Mouse (Mus musculus) megakaryocyte, embryonic 14.5 days (primary cell): ENCODE measurements around the gene Gnb1. TPM values are rescaled to one million over a fixed set of nuclear protein-coding genes. Genes with fewer than 3 reads are reported as not detected.

ENCODE experiments used
- H3K27me3 ChIP-seq: replicated peaks from 2 replicates; pipeline ENCODE3; 2012; ENCODE audit warnings: inconsistent platforms
- H3K36me3 ChIP-seq: replicated peaks from 2 replicates; pipeline ENCODE3; 2012; ENCODE audit warnings: low read length, inconsistent platforms, mixed read lengths
- H3K4me1 ChIP-seq: 2 replicates; pipeline ENCODE4 v1.6.1; 2012; ENCODE audit warnings: inconsistent platforms
- H3K4me3 ChIP-seq: replicated peaks from 2 replicates; pipeline ENCODE3; 2012; ENCODE audit warnings: moderate library complexity, mild to moderate bottlenecking, inconsistent platforms
- H3K9me3 ChIP-seq: 2 replicates; pipeline ENCODE4 v1.6.1; 2012; ENCODE audit warnings: inconsistent platforms
- FLI1 ChIP-seq: IDR thresholded peaks from 2 replicates; pipeline ENCODE4 v1.6.1; 2012; ENCODE audit warnings: low read length, inconsistent platforms, mixed read lengths
- GATA1 ChIP-seq: IDR thresholded peaks from 3 replicates; pipeline ENCODE4 v1.6.1; 2012; ENCODE audit warnings: mixed read lengths, low read length, inconsistent platforms, borderline replicate concordance
- polyA plus RNA-seq: library from polyadenylated mRNA; stranded (reverse); fragments of >175 nt; gene quantifications from 2 replicates; pipeline ENCODE4 v1.2.3, GENCODE M21; 2012; ENCODE audit warnings: low replicate concordance; ENCODE audit not compliant: insufficient read depth

Gene Gnb1
- polyA plus RNA-seq, 1 experiment: 39.1 TPM

DNA sequence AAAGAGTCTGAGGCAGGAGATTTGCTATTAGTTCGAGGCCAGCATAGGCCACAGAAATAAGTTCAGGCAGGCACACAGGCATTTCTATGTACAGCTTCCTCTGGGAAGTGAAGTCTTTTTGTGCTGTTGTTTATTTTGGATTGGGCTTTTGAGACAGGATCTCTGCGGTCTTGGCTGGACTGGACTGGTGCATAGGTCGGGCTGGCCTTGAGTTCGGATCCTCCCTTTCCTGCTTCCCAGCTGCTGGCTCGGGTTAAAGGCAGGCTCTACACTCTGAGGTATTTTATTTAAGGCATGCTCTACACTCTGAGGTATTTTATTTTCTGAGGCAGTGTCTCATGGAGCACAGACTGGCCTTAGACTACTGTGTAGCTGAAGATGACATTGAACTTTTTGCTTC, 34.6 kb downstream of the Gnb1 start:
- H3K4me1 ChIP-seq: peaks cover 43% of the 10 kb centered on the region
- no peaks in the 10 kb centered on the region for H3K9me3 ChIP-seq
- TF ChIP-seq GATA1 (no peak), FLI1 (no peak)
- H3K36me3 ChIP-seq: peaks cover 81% of the 10 kb centered on the region
- H3K4me3 ChIP-seq: no peak overlapping the region
- no peaks in the 10 kb centered on the region for H3K27me3 ChIP-seq

- TF ChIP-seq FLI1 (no peak), GATA1 (no peak)
- no peaks in the 10 kb centered on the region for H3K9me3 ChIP-seq
- H3K27me3 ChIP-seq: no peaks in the 10 kb centered on the region
- H3K4me1 ChIP-seq: peaks cover 35% of the 10 kb centered on the region
- H3K4me3 ChIP-seq: no peak overlapping the region
- peaks cover 83% of the 10 kb centered on the region for H3K36me3 ChIP-seq
These were observed 38.1 kb downstream of the Gnb1 start for GRCm38 (mm10) chr4:155529294-155529693.

DNA sequence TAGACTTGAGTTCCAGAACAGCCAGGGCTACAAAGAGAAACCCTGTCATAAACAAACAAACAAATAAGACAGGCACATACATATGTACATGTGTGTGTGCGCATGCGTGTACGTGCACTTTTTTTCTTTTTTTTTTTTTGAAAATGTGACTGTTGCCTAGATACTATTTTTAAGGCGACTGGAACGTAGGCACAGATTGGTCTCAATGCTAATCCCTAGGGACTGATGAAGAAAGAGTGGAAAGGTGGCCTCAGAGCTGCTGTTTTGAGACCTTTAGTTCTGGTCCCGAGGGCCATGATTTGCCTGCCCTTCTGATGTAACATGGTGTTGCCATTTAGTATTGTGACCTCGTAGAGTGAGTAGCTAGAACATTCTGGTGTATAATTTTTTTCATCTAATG, 58.8 kb downstream of the Gnb1 start:
- H3K27me3 ChIP-seq: no peaks in the 10 kb centered on the region
- TF ChIP-seq GATA1: no peak
- no peak for TF ChIP-seq FLI1
- peaks cover 38% of the 10 kb centered on the region for H3K4me1 ChIP-seq
- no peak overlapping the region for H3K4me3 ChIP-seq
- no peaks in the 10 kb centered on the region for H3K9me3 ChIP-seq
- H3K36me3 ChIP-seq: peaks cover 88% of the 10 kb centered on the region

DNA sequence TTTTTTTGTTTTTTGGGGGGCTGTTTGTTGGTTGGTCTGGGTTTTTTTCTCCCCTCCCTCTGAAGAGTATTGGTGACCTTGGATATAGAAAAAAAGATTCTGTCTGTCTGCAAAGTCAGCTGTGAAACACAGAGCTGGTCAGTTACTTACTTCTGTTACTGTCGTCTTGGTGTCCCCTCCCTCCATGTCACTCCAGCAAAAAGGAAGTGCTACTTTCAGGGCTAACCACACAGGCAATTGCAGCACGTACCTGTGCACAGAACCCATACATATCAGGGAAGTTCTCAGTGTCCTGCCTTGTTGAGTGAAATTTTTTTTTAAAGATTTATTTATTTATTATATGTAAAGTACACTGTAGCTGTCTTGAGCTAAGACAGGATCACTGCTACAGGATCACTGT, 59.3 kb downstream of the Gnb1 start:
- no peaks in the 10 kb centered on the region for H3K27me3 ChIP-seq
- TF ChIP-seq FLI1 (no peak), GATA1 (no peak)
- H3K4me3 ChIP-seq: no peak overlapping the region
- H3K4me1 ChIP-seq: peaks cover 43% of the 10 kb centered on the region
- H3K9me3 ChIP-seq: no peaks in the 10 kb centered on the region
- peaks cover 89% of the 10 kb centered on the region for H3K36me3 ChIP-seq

DNA sequence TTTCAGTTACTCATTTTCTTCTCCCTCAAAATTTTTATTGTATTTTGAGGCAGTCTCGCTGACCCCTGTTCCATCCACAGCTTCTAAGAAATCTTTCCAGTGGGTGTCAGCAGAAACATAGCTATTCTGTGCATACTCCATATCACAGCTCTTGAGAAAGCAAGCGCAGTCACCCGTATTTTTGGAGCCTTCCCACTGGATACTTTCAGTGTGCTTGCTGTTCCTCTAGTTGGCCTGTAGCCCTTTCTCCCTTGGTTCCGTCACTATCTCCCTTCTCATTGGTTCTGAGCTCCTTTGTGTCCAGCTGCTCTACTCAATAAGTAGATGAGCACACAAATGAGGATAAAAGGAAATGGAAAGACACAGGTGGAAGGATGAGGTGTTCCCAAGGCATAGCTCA, 59.9 kb downstream of the Gnb1 start:
- Histone ChIP-seq H3K4me3 (no peak overlapping the region), H3K9me3 (no peaks in the 10 kb centered on the region), H3K4me1 (peaks cover 47% of the 10 kb centered on the region), H3K36me3 (peaks cover 89% of the 10 kb centered on the region), H3K27me3 (no peaks in the 10 kb centered on the region)
- TF ChIP-seq FLI1: no peak
- TF ChIP-seq GATA1: no peak

DNA sequence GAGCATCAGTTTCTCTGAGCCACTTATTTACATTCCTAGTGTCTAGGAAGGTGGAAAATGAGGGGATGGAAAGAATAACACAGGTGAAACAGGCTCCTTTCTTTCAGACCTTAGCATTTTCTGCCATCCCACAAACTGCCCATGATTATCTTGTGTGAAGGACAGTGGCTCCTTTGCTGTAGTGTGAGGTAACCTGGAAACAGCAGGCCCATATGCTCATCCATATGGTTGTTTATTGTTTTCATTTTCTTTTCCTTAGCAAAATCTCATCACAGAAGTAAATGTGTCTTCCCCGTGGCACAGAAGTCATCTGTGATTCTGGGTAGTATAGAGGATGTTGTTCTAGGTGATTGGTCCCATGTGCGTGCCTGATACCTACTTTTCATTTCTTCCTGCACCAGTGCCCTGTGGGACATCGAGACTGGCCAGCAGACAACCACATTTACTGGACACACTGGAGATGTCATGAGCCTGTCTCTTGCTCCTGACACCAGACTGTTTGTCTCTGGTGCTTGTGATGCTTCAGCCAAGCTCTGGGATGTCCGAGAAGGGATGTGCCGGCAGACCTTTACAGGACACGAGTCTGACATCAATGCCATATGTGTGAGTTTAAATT, 61.9 kb downstream of the Gnb1 start:
- Histone ChIP-seq H3K27me3 (no peaks in the 10 kb centered on the region), H3K4me3 (no peak overlapping the region), H3K36me3 (peaks cover 98% of the 10 kb centered on the region), H3K9me3 (no peaks in the 10 kb centered on the region), H3K4me1 (peaks cover 53% of the 10 kb centered on the region)
- TF ChIP-seq FLI1 (no peak), GATA1 (no peak)

GRCm38 (mm10) chr4:155554880-155555279, 63.7 kb downstream of the Gnb1 start:
- Histone ChIP-seq H3K9me3 (no peaks in the 10 kb centered on the region), H3K4me3 (peak overlapping the region; percentile 42), H3K27me3 (no peaks in the 10 kb centered on the region), H3K36me3 (peaks cover 99% of the 10 kb centered on the region), H3K4me1 (peaks cover 65% of the 10 kb centered on the region)
- no peak for TF ChIP-seq FLI1
- no peak for TF ChIP-seq GATA1

- H3K4me3 ChIP-seq: no peak overlapping the region
- no peak for TF ChIP-seq FLI1
- TF ChIP-seq GATA1: no peak
- H3K36me3 ChIP-seq: peaks cover 99% of the 10 kb centered on the region
- no peaks in the 10 kb centered on the region for H3K27me3 ChIP-seq
- H3K9me3 ChIP-seq: no peaks in the 10 kb centered on the region
- H3K4me1 ChIP-seq: peaks cover 70% of the 10 kb centered on the region
These were observed 64.3 kb downstream of the Gnb1 start for GRCm38 (mm10) chr4:155555464-155555863.

GRCm38 (mm10) chr4:155559454-155559853, 68.3 kb downstream of the Gnb1 start:
- H3K36me3 ChIP-seq: peaks cover 73% of the 10 kb centered on the region
- peaks cover 70% of the 10 kb centered on the region for H3K4me1 ChIP-seq
- H3K4me3 ChIP-seq: peak overlapping the region; percentile 23
- TF ChIP-seq FLI1 (no peak), GATA1 (no peak)
- H3K9me3 ChIP-seq: no peaks in the 10 kb centered on the region
- no peaks in the 10 kb centered on the region for H3K27me3 ChIP-seq

DNA sequence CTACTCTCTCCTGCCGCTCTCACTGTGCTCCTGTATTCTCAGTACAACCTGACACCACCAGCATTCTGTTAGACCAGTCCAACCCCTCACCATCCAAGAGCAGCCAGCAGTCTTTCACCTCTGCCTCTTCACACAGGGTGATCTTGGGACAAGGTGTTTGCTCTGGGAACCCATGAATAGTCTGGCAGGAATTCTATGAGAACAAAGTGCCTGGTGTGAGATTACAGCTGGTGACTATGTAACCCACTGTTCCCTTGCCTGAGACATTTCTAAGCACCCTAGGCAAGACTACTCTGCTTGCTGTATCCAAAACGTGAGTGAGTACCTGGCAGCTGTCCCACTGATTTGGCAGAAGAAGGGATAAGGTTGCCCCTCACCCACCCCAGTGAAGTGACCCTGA, 69.8 kb downstream of the Gnb1 start:
- TF ChIP-seq FLI1 (no peak), GATA1 (no peak)
- Histone ChIP-seq H3K9me3 (no peaks in the 10 kb centered on the region), H3K27me3 (no peaks in the 10 kb centered on the region), H3K4me1 (peaks cover 70% of the 10 kb centered on the region), H3K4me3 (no peak overlapping the region), H3K36me3 (peaks cover 60% of the 10 kb centered on the region)
